10 mouse cellular contexts compared by ENCODE assay signal in genomic region chrX:73229288-73229687, GRCm38 (mm10). TPM values are rescaled to one million over a fixed set of nuclear protein-coding genes. Genes with fewer than 3 reads are reported as not detected.
DNase-seq lines count a peak whose midpoint lies in the region; ATAC-seq and TF ChIP-seq lines count a peak whose summit lies in the region.
"Had no signal": no experiment of that assay in that cellular context is flagged by ENCODE, and none has a peak within 500 bp of the region (broad histone marks: within the 10 kb centered on the region; RNA-seq: fewer than 3 reads in every experiment).

No protein-coding gene starts in this region.

- H3K9me3 ChIP-seq in intestine, embryonic 14.5 days (ENCODE audit: control insufficient read depth, low read length) = no peaks in the 10 kb centered on the region

- H3K4me1 ChIP-seq in liver, adult 2 months (ENCODE audit: control insufficient read depth, insufficient read depth, low read length) = peaks cover 4% of the 10 kb centered on the region
- no peaks in the 10 kb centered on the region for H3K4me1 ChIP-seq in cortical plate, adult 2 months (ENCODE audit: control insufficient read depth, insufficient read depth, low read length)
- H3K4me1 ChIP-seq in intestine, embryonic 14.5 days (replicated peaks; ENCODE audit: control insufficient read depth, insufficient read depth, low read length) = no peaks in the 10 kb centered on the region

- peak overlapping the region; percentile 97 for H3K9ac ChIP-seq in liver, adult 2 months (ENCODE audit: low read depth, low read length)
- H3K9ac ChIP-seq in intestine, embryonic 14.5 days (ENCODE audit: low read length) = peak overlapping the region; percentile 56

- TF ChIP-seq POLR2A in liver, adult 2 months (IDR thresholded peaks at IDR 0.05; ENCODE audit: extremely low read depth, insufficient read depth, low read length) = no peak
- TF ChIP-seq POLR2A in cortical plate, adult 2 months (IDR thresholded peaks at IDR 0.05; ENCODE audit: extremely low read depth, insufficient read depth, low read length) = no peak
- TF ChIP-seq POLR2A in myocyte (IDR thresholded peaks at IDR 0.05; ENCODE audit: insufficient read length, low read depth) = no peak

- no peak for DNase-seq in liver, adult 2 months (ENCODE audit: extremely low read depth, low read depth, low spot score)
- DNase-seq in liver = no peak
- DNase-seq in intestine, embryonic 14.5 days (ENCODE audit: low spot score) = no peak
- no peak for DNase-seq in frontal cortex, postnatal 25 days (ENCODE audit: low spot score in 2 of 2)
- DNase-seq in adrenal gland, postnatal 14 days = no peak

- 27% methylated on average over 3 of the region's 3 CpGs for WGBS in liver, adult 2 months
- WGBS in intestine, embryonic 14.5 days = 32% methylated on average over 3 of the region's 3 CpGs

- H3K4me3 ChIP-seq in liver, adult 2 months (ENCODE audit: insufficient read depth, low read depth, low read length) = peak overlapping the region; percentile 98; the same call in 1 of the 2 replicates
- H3K4me3 ChIP-seq in cortical plate, adult 2 months (ENCODE audit: insufficient read depth, low read length) = peak overlapping the region; percentile 59
- H3K4me3 ChIP-seq in intestine, embryonic 14.5 days (ENCODE audit: low read depth, low read length) = peak overlapping the region; percentile 55
- H3K4me3 ChIP-seq in myocyte = peak overlapping the region; percentile 20

- peak overlapping the region; percentile 67 for H3K4me2 ChIP-seq in intestine, embryonic 14.5 days (ENCODE audit: low read length)
- H3K4me2 ChIP-seq in myocyte (ENCODE audit: low read depth) = peak overlapping the region; percentile 55

- no peaks in the 10 kb centered on the region for H3K79me2 ChIP-seq in liver, adult 2 months (ENCODE audit: control insufficient read depth, insufficient read depth, low read length)
- H3K79me2 ChIP-seq in myocyte (ENCODE audit: control insufficient read depth, insufficient read depth) = no peaks in the 10 kb centered on the region

- TF ChIP-seq CTCF in liver, adult 2 months (IDR thresholded peaks at IDR 0.05; ENCODE audit: low read depth, low read length) = no peak
- TF ChIP-seq CTCF in cortical plate, adult 2 months (IDR thresholded peaks at IDR 0.05; ENCODE audit: extremely low read depth, insufficient read depth, low read length) = no peak

- H3K27me3 ChIP-seq in liver, adult 2 months (ENCODE audit: control insufficient read depth, insufficient read depth, low read length) = no peaks in the 10 kb centered on the region
- H3K27me3 ChIP-seq in intestine, embryonic 14.5 days (replicated peaks; ENCODE audit: control insufficient read depth, insufficient read depth, low read length) = peaks cover 5% of the 10 kb centered on the region; the same call in 1 of the 2 replicates
- no peaks in the 10 kb centered on the region for H3K27me3 ChIP-seq in myocyte (ENCODE audit: control insufficient read depth, insufficient read depth, insufficient read length)

- H3ac ChIP-seq in myocyte (ENCODE audit: control insufficient read depth, insufficient read length) = peak overlapping the region; percentile 26

- no peak for ATAC-seq in intestine, embryonic 14.5 days (replicated peaks; ENCODE audit: low FRiP score, low TSS enrichment, low read depth)
- ATAC-seq in cerebellum, adult (ENCODE audit: insufficient number of reproducible peaks, low FRiP score, low TSS enrichment) = no peak

- H3K36me3 ChIP-seq in liver, adult 2 months (ENCODE audit: control insufficient read depth, insufficient read depth, low read length) = no peaks in the 10 kb centered on the region
- H3K36me3 ChIP-seq in intestine, embryonic 14.5 days (ENCODE audit: control insufficient read depth, insufficient read depth, low read length) = no peaks in the 10 kb centered on the region
- no peaks in the 10 kb centered on the region for H3K36me3 ChIP-seq in myocyte (ENCODE audit: control insufficient read depth, insufficient read depth)

- H3K27ac ChIP-seq in liver, adult 2 months (replicated peaks; ENCODE audit: insufficient read depth, low read depth, low read length) = peak overlapping the region; percentile 96; the same call in 1 of the 2 replicates
- no peak overlapping the region for H3K27ac ChIP-seq in cortical plate, adult 2 months (ENCODE audit: insufficient read depth, low read length)
- H3K27ac ChIP-seq in intestine, embryonic 14.5 days (ENCODE audit: low read depth) = no peak overlapping the region

TF ChIP-seq in myocyte, 11 proteins besides CTCF, POLR2A, EP300 and RAD21:
- no peak for TF ChIP-seq TCF12 (IDR thresholded peaks at IDR 0.05; ENCODE audit: insufficient read depth, poor library complexity, severe bottlenecking)
- TF ChIP-seq E2F4 (IDR thresholded peaks at IDR 0.05; ENCODE audit: insufficient read depth) = no peak
- TF ChIP-seq TCF3 (IDR thresholded peaks at IDR 0.05; ENCODE audit: insufficient read length, low read depth) = no peak
- no peak for TF ChIP-seq USF1 (IDR thresholded peaks at IDR 0.05; ENCODE audit: low read depth)
- no peak for TF ChIP-seq REST (IDR thresholded peaks at IDR 0.05; ENCODE audit: insufficient read depth, insufficient read length)
- no peak for TF ChIP-seq SRF (IDR thresholded peaks at IDR 0.05; ENCODE audit: control insufficient read depth, insufficient read length, low read depth)

RNA-seq across cellular contexts. Expression of gene F8a, which starts 1.2 kb away (rescaled TPM):
- 3.2 and 3.6 TPM in 2 replicates for total RNA-seq in liver, adult 2 months (2014; rRNA removed)
- polyA plus RNA-seq in liver, adult 2 months (2012; rRNA removed) = 7.1 and 8.0 TPM in 2 replicates
- 14.9 and 15.2 TPM in 2 replicates for polyA plus RNA-seq in cortical plate, adult 2 months (2012; rRNA removed)
- 11.3 and 11.9 TPM in 2 replicates for polyA plus RNA-seq in intestine, embryonic 14.5 days (2014; fragmentation: Nextera tagmentation; extraction: Ambion mirVana)
- polyA plus RNA-seq in myocyte (2012; fragmentation: generic; extraction: Trizol) = 4.5 TPM
- 7.6 and 8.4 TPM in 2 replicates for total RNA-seq in adrenal gland, postnatal 14 days (2021)

RNA-seq across cellular contexts. Expression of gene Xlr4c, which starts 13.6 kb away (rescaled TPM):
- 0.28 and 0.40 TPM in 2 replicates for total RNA-seq in liver, adult 2 months (2014; rRNA removed)
- not detected in 2 replicates for polyA plus RNA-seq in liver, adult 2 months (2012; rRNA removed)
- polyA plus RNA-seq in cortical plate, adult 2 months (2012; rRNA removed) = 0.17 and 0.29 TPM in 2 replicates
- polyA plus RNA-seq in intestine, embryonic 14.5 days (2014; fragmentation: Nextera tagmentation; extraction: Ambion mirVana) = 0.55 and 2.1 TPM in 2 replicates
- polyA plus RNA-seq in myocyte (2012; fragmentation: generic; extraction: Trizol) = 0.10 TPM
- 0.85 and 1.2 TPM in 2 replicates for total RNA-seq in adrenal gland, postnatal 14 days (2021)
- polyA plus RNA-seq: brain, embryonic 14.5 days had no signal

RNA-seq across cellular contexts. Expression of gene Xlr4b, which starts 15.2 kb away (rescaled TPM):
- 0.27 TPM in 1 of 2 replicates, not detected in the other for total RNA-seq in liver, adult 2 months (2014; rRNA removed)
- polyA plus RNA-seq in liver, adult 2 months (2012; rRNA removed) = 0.07 TPM in 1 of 2 replicates, not detected in the other
- 0.93 and 1.6 TPM in 2 replicates for polyA plus RNA-seq in cortical plate, adult 2 months (2012; rRNA removed)
- polyA plus RNA-seq in intestine, embryonic 14.5 days (2014; fragmentation: Nextera tagmentation; extraction: Ambion mirVana) = 0.50 and 1.2 TPM in 2 replicates
- 0.05 TPM for polyA plus RNA-seq in myocyte (2012; fragmentation: generic; extraction: Trizol)
- total RNA-seq in adrenal gland, postnatal 14 days (2021) = 1.7 and 3.7 TPM in 2 replicates

RNA-seq across cellular contexts. Expression of gene Xlr3c, which starts 35.9 kb away (rescaled TPM):
- total RNA-seq in liver, adult 2 months (2014; rRNA removed) = not detected in 2 replicates
- not detected in 2 replicates for polyA plus RNA-seq in liver, adult 2 months (2012; rRNA removed)
- not detected in 2 replicates for polyA plus RNA-seq in cortical plate, adult 2 months (2012; rRNA removed)
- not detected in 2 replicates for polyA plus RNA-seq in intestine, embryonic 14.5 days (2014; fragmentation: Nextera tagmentation; extraction: Ambion mirVana)
- 1.6 TPM for polyA plus RNA-seq in myocyte (2012; fragmentation: generic; extraction: Trizol)
- not detected in 2 replicates for total RNA-seq in adrenal gland, postnatal 14 days (2021)
- total RNA-seq: left cerebral cortex, postnatal 10 days had no signal
- polyA plus RNA-seq: brain, embryonic 14.5 days had no signal

RNA-seq across cellular contexts. Expression of gene Xlr3b, which starts 37.3 kb away (rescaled TPM):
- total RNA-seq in liver, adult 2 months (2014; rRNA removed) = 0.54 TPM in 1 of 2 replicates, not detected in the other
- not detected in 2 replicates for polyA plus RNA-seq in liver, adult 2 months (2012; rRNA removed)
- polyA plus RNA-seq in cortical plate, adult 2 months (2012; rRNA removed) = 4.6 and 5.3 TPM in 2 replicates
- 4.7 and 12.4 TPM in 2 replicates for polyA plus RNA-seq in intestine, embryonic 14.5 days (2014; fragmentation: Nextera tagmentation; extraction: Ambion mirVana)
- 0.40 TPM for polyA plus RNA-seq in myocyte (2012; fragmentation: generic; extraction: Trizol)
- 8.9 and 10.4 TPM in 2 replicates for total RNA-seq in adrenal gland, postnatal 14 days (2021)

Comparison
In these comparisons a context has a peak if more than half of its experiments do, and no peak if none do; other contexts are left out.
1. H3K4me3 ChIP-seq: peak in every context shown above with its lines; median percentile 98 in liver, adult 2 months; 59 in cortical plate, adult 2 months; 55 in intestine, embryonic 14.5 days; 20 in myocyte.